Mouse (Mus musculus) heart, postnatal 4 days (tissue): ENCODE results near the gene Igf1. TPM values are rescaled to one million over a fixed set of nuclear protein-coding genes. Genes with fewer than 3 reads are reported as not detected.

ENCODE experiments used
- DNase-seq: peaks from one replicate; pipeline ENCODE4 v3.0.0; 2021
- total RNA-seq, 2 experiments: library from RNA; stranded (reverse); gene quantifications; 2 replicates each; pipeline ENCODE4 v1.2.3; 2021

Igf1 gene
- total RNA-seq, 2 experiments from 2014 or later = 79.4 to 83.7 TPM

GRCm38 (mm10) chr10:87897331-87897730 is 39.3 kb downstream of the Igf1 start:
- DNase-seq = no peak

GRCm38 (mm10) chr10:87898826-87899225 is 40.8 kb downstream of the Igf1 start:
- DNase-seq = no peak

- DNase-seq = no peak
These were observed 43.9 kb downstream of the Igf1 start for GRCm38 (mm10) chr10:87901916-87902315.

GRCm38 (mm10) chr10:87904324-87904723 is 46.3 kb downstream of the Igf1 start:
- DNase-seq = no peak

GRCm38 (mm10) chr10:87905087-87905486 is 47.0 kb downstream of the Igf1 start:
- DNase-seq = no peak

- no peak for DNase-seq
These were observed 48.1 kb downstream of the Igf1 start for GRCm38 (mm10) chr10:87906121-87906520.

- no peak for DNase-seq
These were observed 48.8 kb downstream of the Igf1 start for GRCm38 (mm10) chr10:87906757-87907307.

GRCm38 (mm10) chr10:87913852-87914251 is 55.8 kb downstream of the Igf1 start:
- DNase-seq = no peak

- no peak for DNase-seq
These were observed 56.9 kb downstream of the Igf1 start for GRCm38 (mm10) chr10:87914932-87915331.

- DNase-seq = no peak
These were observed 57.7 kb downstream of the Igf1 start for GRCm38 (mm10) chr10:87915782-87916181.

GRCm38 (mm10) chr10:87922263-87922662 is 64.2 kb downstream of the Igf1 start:
- no peak for DNase-seq

- no peak for DNase-seq
These were observed 68.5 kb downstream of the Igf1 start for GRCm38 (mm10) chr10:87926564-87926963.

- peak; percentile 76 for DNase-seq
These were observed 69.1 kb downstream of the Igf1 start for GRCm38 (mm10) chr10:87927131-87927609.

- no peak for DNase-seq
These were observed 90.1 kb downstream of the Igf1 start for GRCm38 (mm10) chr10:87948192-87948591.

- peak; percentile 17 for DNase-seq
These were observed 113.5 kb downstream of the Igf1 start for GRCm38 (mm10) chr10:87971536-87971935.

- DNase-seq = no peak
These were observed 116.0 kb downstream of the Igf1 start for GRCm38 (mm10) chr10:87973911-87974631.

- no peak for DNase-seq
These were observed 127.3 kb downstream of the Igf1 start for GRCm38 (mm10) chr10:87985375-87985774.

GRCm38 (mm10) chr10:87986201-87986600 is 128.1 kb downstream of the Igf1 start:
- DNase-seq = no peak

Other genes with a start within 250 kb of the Igf1 start
- not detected for gene Pmch, start 232.8 kb downstream of the Igf1 start, total RNA-seq